Mouse (Mus musculus): ENCODE measurements around the gene Ccdc63. TPM values are rescaled to one million over a fixed set of nuclear protein-coding genes. Genes with fewer than 3 reads are reported as not detected.
A peak's percentile ranks its signal among the peaks of the same experiment; 100 is the strongest.
"Not testable (repeated sequence)": the region's sequence is repeated elsewhere in the genome, so short reads cannot be mapped to it uniquely, and the experiment has no call there.

Ccdc63 gene
- polyA plus RNA-seq, 1 experiment from 2014 or later = not detected

- no peak for DNase-seq (ENCODE audit: low spot score)
- no peaks in the 10 kb centered on the region for H3K27me3 ChIP-seq (replicated peaks; ENCODE audit: low read depth, poor library complexity, severe bottlenecking)
- peaks cover 76% of the 10 kb centered on the region for H3K4me1 ChIP-seq
- H3K4me3 ChIP-seq = no peak overlapping the region; the same call in 1 of the 2 replicates
- 83% methylated on average over 3 of the region's 3 CpGs for WGBS
- no peak overlapping the region for H3K27ac ChIP-seq (replicated peaks)
- H3K36me3 ChIP-seq (replicated peaks) = peaks cover 99% of the 10 kb centered on the region
- no peaks in the 10 kb centered on the region for H3K9me3 ChIP-seq
Measured at GRCm38 (mm10) chr5:122164011-122164410, 23.4 kb upstream of the Ccdc63 start.

- Histone ChIP-seq H3K9me3 (no peaks in the 10 kb centered on the region), H3K27me3 (replicated peaks; ENCODE audit: low read depth, poor library complexity, severe bottlenecking) (no peaks in the 10 kb centered on the region), H3K36me3 (replicated peaks) (peaks cover 91% of the 10 kb centered on the region), H3K27ac (replicated peaks) (no peak overlapping the region), H3K4me3 (no peak overlapping the region), H3K4me1 (peaks cover 76% of the 10 kb centered on the region)
- DNase-seq (ENCODE audit: low spot score) = no peak
- WGBS = 72% methylated on average over 6 of the region's 6 CpGs
Measured at GRCm38 (mm10) chr5:122163194-122163593, 22.6 kb upstream of the Ccdc63 start.

GRCm38 (mm10) chr5:122158557-122159515 is 18.2 kb upstream of the Ccdc63 start:
- peak; percentile 39 for DNase-seq (ENCODE audit: low spot score)
- H3K4me3 ChIP-seq = peak overlapping the region; percentile 80
- H3K27me3 ChIP-seq (replicated peaks; ENCODE audit: low read depth, poor library complexity, severe bottlenecking) = peaks cover 7% of the 10 kb centered on the region; the same call in 1 of the 2 replicates
- peaks cover 47% of the 10 kb centered on the region for H3K36me3 ChIP-seq (replicated peaks)
- H3K27ac ChIP-seq (replicated peaks) = peak overlapping the region; percentile 97
- 3% methylated on average over 42 of the region's 42 CpGs for WGBS
- H3K9me3 ChIP-seq = no peaks in the 10 kb centered on the region
- peaks cover 74% of the 10 kb centered on the region for H3K4me1 ChIP-seq

- H3K4me1 ChIP-seq = peaks cover 69% of the 10 kb centered on the region
Measured at GRCm38 (mm10) chr5:122157827-122158381, 17.3 kb upstream of the Ccdc63 start, which contains the start of gene Ppp1cc. Gene Ppp1cc (plus strand): TSS chr5:122158278.

GRCm38 (mm10) chr5:122156486-122156885 is 15.9 kb upstream of the Ccdc63 start:
- no peak overlapping the region for H3K4me3 ChIP-seq
- H3K27me3 ChIP-seq (replicated peaks; ENCODE audit: low read depth, poor library complexity, severe bottlenecking) = peaks cover 7% of the 10 kb centered on the region; the same call in 1 of the 2 replicates
- H3K27ac ChIP-seq (replicated peaks) = peak overlapping the region; percentile 97; the same call in 1 of the 2 replicates
- H3K36me3 ChIP-seq (replicated peaks) = peaks cover 24% of the 10 kb centered on the region
- no peak for DNase-seq (ENCODE audit: low spot score)
- no peaks in the 10 kb centered on the region for H3K9me3 ChIP-seq
- 77% methylated on average over 2 of the region's 2 CpGs for WGBS
- H3K4me1 ChIP-seq = peaks cover 56% of the 10 kb centered on the region

More at GRCm38 (mm10) chr5:122157827-122158381, 17.3 kb upstream of the Ccdc63 start, which contains the start of gene Ppp1cc:
- WGBS = under 1% methylated on average over 54 of the region's 54 CpGs
- Histone ChIP-seq H3K27me3 (replicated peaks; ENCODE audit: low read depth, poor library complexity, severe bottlenecking) (peaks cover 7% of the 10 kb centered on the region; the same call in 1 of the 2 replicates), H3K27ac (replicated peaks) (peak within 1 kb of the TSS; percentile 97), H3K4me3 (peak within 1 kb of the TSS; percentile 80), H3K36me3 (replicated peaks) (peaks cover 38% of the 10 kb centered on the region), H3K9me3 (no peaks in the 10 kb centered on the region)
- peak; percentile 99 for DNase-seq (ENCODE audit: low spot score)

- H3K27ac ChIP-seq (replicated peaks) = no peak overlapping the region
- no peak for DNase-seq (ENCODE audit: low spot score)
- no peaks in the 10 kb centered on the region for H3K9me3 ChIP-seq
- H3K36me3 ChIP-seq (replicated peaks) = peaks cover 15% of the 10 kb centered on the region
- no peak overlapping the region for H3K4me3 ChIP-seq
- peaks cover 7% of the 10 kb centered on the region; the same call in 1 of the 2 replicates for H3K27me3 ChIP-seq (replicated peaks; ENCODE audit: low read depth, poor library complexity, severe bottlenecking)
- H3K4me1 ChIP-seq = peaks cover 52% of the 10 kb centered on the region
Measured at GRCm38 (mm10) chr5:122155613-122156012, 15.0 kb upstream of the Ccdc63 start.

- H3K9me3 ChIP-seq = no peaks in the 10 kb centered on the region
- H3K4me3 ChIP-seq = no peak overlapping the region
- H3K27ac ChIP-seq (replicated peaks) = no peak overlapping the region
- peaks cover 7% of the 10 kb centered on the region; the same call in 1 of the 2 replicates for H3K27me3 ChIP-seq (replicated peaks; ENCODE audit: low read depth, poor library complexity, severe bottlenecking)
- peaks cover 44% of the 10 kb centered on the region for H3K4me1 ChIP-seq
- no peak for DNase-seq (ENCODE audit: low spot score)
- 70% methylated on average over 3 of the region's 3 CpGs for WGBS
- H3K36me3 ChIP-seq (replicated peaks) = peaks cover 7% of the 10 kb centered on the region
Measured at GRCm38 (mm10) chr5:122154782-122155181, 14.2 kb upstream of the Ccdc63 start.

- no peak overlapping the region for H3K27ac ChIP-seq (replicated peaks)
- H3K4me3 ChIP-seq = peak overlapping the region; percentile 18; the same call in 1 of the 2 replicates
- H3K27me3 ChIP-seq (replicated peaks; ENCODE audit: low read depth, poor library complexity, severe bottlenecking) = peaks cover 7% of the 10 kb centered on the region; the same call in 1 of the 2 replicates
- 26% methylated on average over 13 of the region's 14 CpGs for WGBS
- no peaks in the 10 kb centered on the region for H3K36me3 ChIP-seq (replicated peaks)
- DNase-seq (ENCODE audit: low spot score) = peak; percentile 52
- peaks cover 40% of the 10 kb centered on the region for H3K4me1 ChIP-seq
- H3K9me3 ChIP-seq = no peaks in the 10 kb centered on the region
Measured at GRCm38 (mm10) chr5:122154006-122154405, 13.4 kb upstream of the Ccdc63 start.

GRCm38 (mm10) chr5:122152508-122152907 is 11.9 kb upstream of the Ccdc63 start:
- not testable (repeated sequence) for H3K9me3 ChIP-seq; DNase-seq (ENCODE audit: low spot score); H3K4me3 ChIP-seq; H3K36me3 ChIP-seq (replicated peaks); H3K27me3 ChIP-seq (replicated peaks; ENCODE audit: low read depth, poor library complexity, severe bottlenecking); H3K27ac ChIP-seq (replicated peaks)
- H3K4me1 ChIP-seq = peaks cover 47% of the 10 kb centered on the region
- 91% methylated on average over 5 of the region's 5 CpGs for WGBS

GRCm38 (mm10) chr5:122149259-122149658 is 8.6 kb upstream of the Ccdc63 start:
- 53% methylated on average over 4 of the region's 4 CpGs for WGBS
- Histone ChIP-seq H3K27ac (replicated peaks) (no peak overlapping the region), H3K4me1 (peaks cover 43% of the 10 kb centered on the region), H3K27me3 (replicated peaks; ENCODE audit: low read depth, poor library complexity, severe bottlenecking) (no peaks in the 10 kb centered on the region), H3K36me3 (replicated peaks) (no peaks in the 10 kb centered on the region), H3K4me3 (no peak overlapping the region), H3K9me3 (no peaks in the 10 kb centered on the region)
- no peak for DNase-seq (ENCODE audit: low spot score)

- 48% methylated on average over 1 of the region's 1 CpGs for WGBS
- no peaks in the 10 kb centered on the region for H3K27me3 ChIP-seq (replicated peaks; ENCODE audit: low read depth, poor library complexity, severe bottlenecking)
- H3K9me3 ChIP-seq = no peaks in the 10 kb centered on the region
- H3K27ac ChIP-seq (replicated peaks) = no peak overlapping the region
- peaks cover 35% of the 10 kb centered on the region for H3K4me1 ChIP-seq
- H3K4me3 ChIP-seq = no peak overlapping the region
- H3K36me3 ChIP-seq (replicated peaks) = no peaks in the 10 kb centered on the region
- DNase-seq (ENCODE audit: low spot score) = no peak
Measured at GRCm38 (mm10) chr5:122148107-122148506, 7.5 kb upstream of the Ccdc63 start.

- Histone ChIP-seq H3K4me3 (no peak overlapping the region), H3K27me3 (replicated peaks; ENCODE audit: low read depth, poor library complexity, severe bottlenecking) (no peaks in the 10 kb centered on the region), H3K27ac (replicated peaks) (peak overlapping the region; percentile 80), H3K9me3 (no peaks in the 10 kb centered on the region), H3K36me3 (replicated peaks) (no peaks in the 10 kb centered on the region), H3K4me1 (peaks cover 35% of the 10 kb centered on the region)
- no peak for DNase-seq (ENCODE audit: low spot score)
Measured at GRCm38 (mm10) chr5:122146609-122147008, 6.0 kb upstream of the Ccdc63 start.
